Mouse (Mus musculus) erythroblast, embryonic 14.5 days (primary cell): ENCODE measurements around the gene Dck.
"Not testable (repeated sequence)": the region's sequence is repeated elsewhere in the genome, so short reads cannot be mapped to it uniquely, and the experiment has no call there.

Experiments used
- GATA1 ChIP-seq: IDR thresholded peaks from 2 replicates; pipeline ENCODE4 v1.6.1; 2012; ENCODE audit warnings: low read length, inconsistent platforms, mixed read lengths
- TAL1 ChIP-seq: IDR thresholded peaks from 3 replicates; pipeline ENCODE4 v1.6.1; 2012; ENCODE audit warnings: low read length, inconsistent platforms, mixed read lengths

DNA sequence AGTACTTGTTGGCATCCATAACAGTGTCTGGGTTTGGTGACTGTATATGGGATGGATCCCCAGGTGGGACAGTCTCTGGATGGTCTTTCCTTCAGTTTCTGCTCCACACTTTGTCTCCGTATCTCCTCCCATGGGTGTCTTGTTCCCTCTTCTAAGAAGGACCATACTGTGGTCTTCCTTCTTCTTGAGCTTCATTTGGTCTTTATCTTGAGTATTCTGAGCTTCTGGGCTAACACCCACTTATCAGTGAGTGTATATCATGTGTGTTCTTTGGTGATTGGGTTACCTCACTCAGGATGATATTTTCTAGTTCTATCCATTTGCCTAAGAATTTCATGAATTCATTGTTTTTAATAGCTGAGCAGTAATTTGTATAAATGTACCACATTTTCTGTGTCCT is 23.7 kb upstream of the Dck start:
- not testable (repeated sequence) for TF ChIP-seq TAL1, GATA1
